7 mouse cellular contexts compared by ENCODE assay signal in the genomic region with DNA sequence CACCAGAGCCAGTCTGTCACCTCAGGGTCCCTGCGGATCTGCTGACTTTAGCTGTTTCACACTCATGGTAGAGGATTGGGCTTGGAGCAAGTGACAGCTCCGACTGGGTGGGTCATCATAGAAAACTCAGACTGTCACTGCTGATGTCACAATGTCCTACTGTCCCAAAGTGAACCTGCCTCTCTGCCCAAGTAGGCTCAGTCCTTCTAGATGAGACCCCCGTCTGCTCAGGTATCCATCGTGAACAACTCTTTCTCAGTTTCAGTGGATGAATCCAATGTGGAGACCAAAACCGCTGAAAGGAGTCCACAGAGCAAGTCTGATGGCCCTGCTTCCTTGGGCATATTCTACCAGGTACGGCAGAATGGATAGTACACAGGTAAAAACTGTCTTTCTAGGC. TPM values are rescaled to one million over a fixed set of nuclear protein-coding genes. Genes with fewer than 3 reads are reported as not detected.
DNase-seq lines count a peak whose midpoint lies in the region; ATAC-seq and TF ChIP-seq lines count a peak whose summit lies in the region.

A gene (minus strand): TSS at position 101 of the 400 bp plus-strand sequence.

- no peaks in the 10 kb centered on the region for H3K27me3 ChIP-seq in hindbrain, embryonic 16.5 days (replicated peaks; ENCODE audit: control insufficient read depth, insufficient read depth, low read length)

- no peak within 1 kb of the TSS for H3K4me3 ChIP-seq in ES-E14 (ENCODE audit: insufficient read depth in 1 of 2, low read depth in 1 of 2, low read length in 2 of 2, poor library complexity in 1 of 2, severe bottlenecking in 1 of 2)
- no peak within 1 kb of the TSS for H3K4me3 ChIP-seq in hindbrain, embryonic 16.5 days (ENCODE audit: low read length)
- no peak within 1 kb of the TSS for H3K4me3 ChIP-seq in macrophage (ENCODE audit: inconsistent target)

- H3K4me2 ChIP-seq in hindbrain, embryonic 16.5 days (ENCODE audit: low read length): no peak within 1 kb of the TSS

- H3K36me3 ChIP-seq in ES-E14 (ENCODE audit: control insufficient read depth, insufficient read depth, low read length, poor library complexity, severe bottlenecking): no peaks in the 10 kb centered on the region; the same call in 1 of the 2 replicates
- no peaks in the 10 kb centered on the region for H3K36me3 ChIP-seq in hindbrain, embryonic 16.5 days (ENCODE audit: control insufficient read depth, insufficient read depth, low read length)
- H3K36me3 ChIP-seq in macrophage (ENCODE audit: inconsistent target): no peaks in the 10 kb centered on the region

- H3K79me2 ChIP-seq in macrophage (ENCODE audit: inconsistent target): peaks cover 29% of the 10 kb centered on the region; the same call in 1 of the 2 replicates

- peaks cover 4% of the 10 kb centered on the region in 2 experiments; a peak in 3 of 4 replicates for H3K4me1 ChIP-seq in ES-E14 (ENCODE audit: control insufficient read depth in 2 of 2, insufficient read depth in 2 of 2, low read length in 2 of 2, poor library complexity in 1 of 2)
- peaks cover 10% of the 10 kb centered on the region for H3K4me1 ChIP-seq in hindbrain, embryonic 16.5 days (ENCODE audit: control insufficient read depth, insufficient read depth, low read depth, low read length)

- no peak for DNase-seq in ES-E14 (ENCODE audit: low read depth, low spot score)
- DNase-seq in adrenal gland, adult 2 months: no peak
- no peak for DNase-seq in gastrocnemius, adult 18-20 months (ENCODE audit: low spot score)
- no peak for DNase-seq in cerebellum, adult 18-20 months
- no peak for DNase-seq in cerebellum, postnatal 36 days

- H3K27ac ChIP-seq in ES-E14 (ENCODE audit: insufficient read depth, low read depth, low read length, poor library complexity, severe bottlenecking) (no peak within 1 kb of the TSS), macrophage (no peak within 1 kb of the TSS)
- no peak within 1 kb of the TSS for H3K27ac ChIP-seq in hindbrain, embryonic 16.5 days (ENCODE audit: low read depth, low read length)

- no peak within 1 kb of the TSS for H3K9ac ChIP-seq in ES-E14 (ENCODE audit: insufficient read depth, low read depth, low read length, poor library complexity, severe bottlenecking)
- no peak within 1 kb of the TSS for H3K9ac ChIP-seq in hindbrain, embryonic 16.5 days (ENCODE audit: low read depth, low read length)

- no peak for ATAC-seq in hindbrain, embryonic 16.5 days

- 95% methylated on average over 6 of the region's 6 CpGs for WGBS in hindbrain, embryonic 16.5 days
- 88% methylated on average over 6 of the region's 6 CpGs for WGBS in macrophage (ENCODE audit: missing documents)

- in situ Hi-C loops in ES-E14 (cut with MboI; ENCODE audit: low sequenced_read_pairs in 2 of 2, unreplicated experiment in 2 of 2): no loop called here

- H3K9me3 ChIP-seq in ES-E14 (ENCODE audit: control insufficient read depth, insufficient read depth, low read depth, low read length): no peaks in the 10 kb centered on the region
- H3K9me3 ChIP-seq in hindbrain, embryonic 16.5 days (ENCODE audit: control insufficient read depth, low read length): no peaks in the 10 kb centered on the region

TF ChIP-seq in ES-E14, 5 proteins besides CTCF, POLR2A, EP300 and RAD21:
- TF ChIP-seq CHD2 (IDR thresholded peaks at IDR 0.05; ENCODE audit: low read depth, low read length) (no peak), ZNF384 (IDR thresholded peaks at IDR 0.05; ENCODE audit: low read depth, low read length) (no peak), MAFK (IDR thresholded peaks at IDR 0.05; ENCODE audit: insufficient read depth, low read depth, low read length) (no peak), HCFC1 (IDR thresholded peaks at IDR 0.05; ENCODE audit: borderline replicate concordance, insufficient read depth, low read length) (no peak), ZC3H11A (IDR thresholded peaks at IDR 0.05; ENCODE audit: borderline replicate concordance, low read depth, low read length) (no peak)
TF ChIP-seq in ES-E14: peak in this region for 0.

RNA-seq across cellular contexts. Expression of the gene that starts here (rescaled TPM):
- total RNA-seq in ES-E14 (2012; rRNA removed): 28.2 and 32.3 TPM in 2 replicates
- 10 to 100 TPM; 64.1 to 84.2 TPM for total RNA-seq in adrenal gland, adult 2 months (2021)
- 1.5 and 2.2 TPM in 2 replicates for polyA plus RNA-seq in adrenal gland, adult 2 months (2012; rRNA removed)
- 10 to 100 TPM; 71.4 to 86.1 TPM for total RNA-seq in gastrocnemius, adult 18-20 months (2021)
- polyA plus RNA-seq in hindbrain, embryonic 16.5 days (2015; fragmentation: Nextera tagmentation; extraction: Ambion mirVana): 88.7 and 97.4 TPM in 2 replicates
- total RNA-seq in macrophage (2018; cell fraction: chromatin; rRNA removed): 100 to 1,000 TPM in 2 of 26 experiments, 10 to 100 TPM in 24; 34.1 to 104 (median 64.0) TPM
- 10 to 100 TPM; 47.9 to 74.3 (median 54.3) TPM for total RNA-seq in macrophage (2018; cell fraction: cytosol; rRNA removed)
- total RNA-seq in macrophage (2018; cell fraction: nucleus; rRNA removed): 10 to 100 TPM; 25.3 to 87.9 (median 45.3) TPM
- polyA plus RNA-seq in macrophage (2018): 47.2 to 106 TPM (median 58.1 TPM) in 3 replicates

Comparison
In these comparisons a context has a peak if more than half of its experiments do, and no peak if none do; other contexts are left out.
1. RNA of the gene that starts here (polyA plus RNA-seq): 47.2 to 106 TPM in macrophage and 88.7 to 97.4 TPM in hindbrain, embryonic 16.5 days; 1.5 to 2.2 TPM in adrenal gland, adult 2 months; every median in the first group is over 10 times any median in the second.